ENCODE assay signal across 8 mouse cellular contexts in the genomic region with DNA sequence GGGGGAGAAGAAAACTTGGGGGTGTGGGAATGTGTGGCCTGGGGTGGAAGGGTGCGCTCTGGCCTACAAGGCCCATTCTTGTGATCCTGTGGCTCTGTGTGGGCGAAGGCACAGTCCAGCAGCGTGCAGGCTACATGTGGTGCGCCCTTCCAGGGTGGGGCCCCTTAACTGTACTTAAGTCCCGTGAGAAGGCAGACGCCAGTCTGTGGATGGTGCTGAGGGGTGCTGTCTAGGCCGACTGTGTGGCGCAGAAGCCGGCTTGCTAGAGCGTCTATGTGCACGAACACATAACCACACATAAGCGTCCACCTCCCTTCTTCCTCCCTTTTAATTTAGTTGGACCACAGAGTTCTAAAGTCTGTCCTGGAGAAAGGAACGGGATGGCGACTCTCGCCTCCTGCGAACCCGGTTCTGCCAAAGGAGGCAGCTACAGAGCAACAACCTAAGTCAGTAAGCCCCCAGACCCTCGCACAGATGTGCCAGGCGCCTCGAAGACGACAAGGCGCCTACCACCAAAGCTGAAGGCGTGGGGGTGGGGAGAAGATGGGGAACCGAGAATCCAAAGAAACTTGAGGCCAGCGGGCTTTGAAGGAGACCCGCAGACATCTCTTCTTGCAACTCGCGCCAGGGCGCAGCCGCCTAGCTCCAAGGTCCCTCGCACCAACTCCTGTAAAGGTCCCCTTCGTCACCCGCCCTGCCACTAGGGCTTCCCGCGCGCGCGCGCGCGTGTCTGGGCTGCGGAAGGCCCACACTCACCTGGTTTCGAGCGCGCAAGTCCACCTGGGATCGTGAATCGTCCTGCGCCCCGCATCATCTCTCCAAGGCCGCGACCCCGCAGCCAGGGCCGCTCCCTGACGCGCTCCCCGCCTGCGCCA. TPM values are rescaled to one million over a fixed set of nuclear protein-coding genes. Genes with fewer than 3 reads are reported as not detected.
A peak's percentile ranks its signal among the peaks of the same experiment; 100 is the strongest.
DNase-seq lines count a peak whose midpoint lies in the region; ATAC-seq and TF ChIP-seq lines count a peak whose summit lies in the region.

No protein-coding gene starts in this region.

- TF ChIP-seq CTCF in left cerebral cortex, adult 2 months (IDR thresholded peaks at IDR 0.05) = no peak
- no peak for TF ChIP-seq CTCF in small intestine, adult 2 months (IDR thresholded peaks at IDR 0.05; ENCODE audit: extremely low read depth, insufficient read length, insufficient replicate concordance, low read depth, low read length)

- H3K9me3 ChIP-seq in forebrain, embryonic 12.5 days = no peaks in the 10 kb centered on the region
- H3K9me3 ChIP-seq in limb, embryonic 15.5 days = no peaks in the 10 kb centered on the region

- peak overlapping the region; percentile 86 for H3K4me2 ChIP-seq in forebrain, embryonic 12.5 days
- peak overlapping the region; percentile 99 for H3K4me2 ChIP-seq in limb, embryonic 15.5 days

- no peak for DNase-seq in left cerebral cortex, adult 2 months (ENCODE audit: extremely low spot score in 1 of 2, low spot score in 2 of 2)
- DNase-seq in left cerebral cortex, postnatal 14 days (ENCODE audit: low spot score in 2 of 2) = no peak
- DNase-seq in yolk sac, embryonic 10.5 days (ENCODE audit: low spot score) = no peak
- DNase-seq in spleen, postnatal 10 days (ENCODE audit: low spot score in 2 of 2) = no peak
- DNase-seq in layer of hippocampus, postnatal 25 days (ENCODE audit: extremely low spot score in 1 of 2, low spot score in 1 of 2) = no peak

- no peaks in the 10 kb centered on the region for H3K36me3 ChIP-seq in forebrain, embryonic 12.5 days (replicated peaks)
- no peaks in the 10 kb centered on the region for H3K36me3 ChIP-seq in limb, embryonic 15.5 days
- no peaks in the 10 kb centered on the region; the same call in 1 of the 2 replicates for H3K36me3 ChIP-seq in small intestine, adult 2 months (ENCODE audit: control insufficient read depth, insufficient read depth, low read length)

- intact Hi-C loops in left cerebral cortex, adult 2 months (cut with DNase I) = no loop called here
- intact Hi-C loops in left cerebral cortex, postnatal 14 days (cut with DNase I) = loop anchor here (5.0 kb wide), 2 partner anchors 35 to 110 kb away; a partner anchor contains a TSS

- peaks cover 25% of the 10 kb centered on the region for H3K4me1 ChIP-seq in forebrain, embryonic 12.5 days
- H3K4me1 ChIP-seq in limb, embryonic 15.5 days = peaks cover 36% of the 10 kb centered on the region
- H3K4me1 ChIP-seq in small intestine, adult 2 months (ENCODE audit: control insufficient read depth, insufficient read depth, insufficient read length, low read length) = peaks cover 3% of the 10 kb centered on the region; the same call in 1 of the 2 replicates

- no peak for ATAC-seq in forebrain, embryonic 12.5 days (ENCODE audit: low FRiP score)
- ATAC-seq in limb, embryonic 15.5 days (ENCODE audit: insufficient number of reproducible peaks, low FRiP score, low TSS enrichment, low read depth) = no peak

- WGBS in forebrain, embryonic 12.5 days = under 1% methylated on average over 56 of the region's 57 CpGs
- whole genome bisulfite sequencing in limb, embryonic 15.5 days = 3% methylated on average over 57 of the region's 57 CpGs
- 3% methylated on average over 57 of the region's 57 CpGs for WGBS in small intestine, adult 2 months

- peak overlapping the region; percentile 48; the same call in 1 of the 2 replicates for H3K4me3 ChIP-seq in left cerebral cortex, adult 2 months
- peak overlapping the region; percentile 47 for H3K4me3 ChIP-seq in forebrain, embryonic 12.5 days (replicated peaks)
- peak overlapping the region; percentile 57 for H3K4me3 ChIP-seq in limb, embryonic 15.5 days
- peak overlapping the region; percentile 71 for H3K4me3 ChIP-seq in small intestine, adult 2 months (ENCODE audit: low read depth, low read length)

- H3K9ac ChIP-seq in forebrain, embryonic 12.5 days = no peak overlapping the region
- no peak overlapping the region for H3K9ac ChIP-seq in limb, embryonic 15.5 days

- peaks cover 100% of the 10 kb centered on the region for H3K27me3 ChIP-seq in forebrain, embryonic 12.5 days
- peaks cover 99% of the 10 kb centered on the region for H3K27me3 ChIP-seq in limb, embryonic 15.5 days
- H3K27me3 ChIP-seq in small intestine, adult 2 months (ENCODE audit: control insufficient read depth, insufficient read depth, low read length) = peaks cover 56% of the 10 kb centered on the region

- no peak overlapping the region for H3K27ac ChIP-seq in left cerebral cortex, adult 2 months
- no peak overlapping the region for H3K27ac ChIP-seq in forebrain, embryonic 12.5 days
- no peak overlapping the region for H3K27ac ChIP-seq in limb, embryonic 15.5 days
- peak overlapping the region; percentile 93 for H3K27ac ChIP-seq in small intestine, adult 2 months (ENCODE audit: insufficient read depth, low read depth, low read length)

- TF ChIP-seq POLR2A in small intestine, adult 2 months (IDR thresholded peaks at IDR 0.05; ENCODE audit: low read depth, low read length) = no peak

RNA-seq across cellular contexts. Expression of a gene that starts 1.7 kb away (rescaled TPM):
- under 1 TPM; 0.79 to 0.91 TPM for total RNA-seq in left cerebral cortex, adult 2 months (2021)
- total RNA-seq in left cerebral cortex, postnatal 14 days (2021) = 1 to 10 TPM; 1.0 to 1.4 TPM
- 0.08 and 1.0 TPM in 2 replicates for polyA plus RNA-seq in forebrain, embryonic 12.5 days (2016; fragmentation: Nextera tagmentation; extraction: Ambion mirVana)
- polyA plus RNA-seq in limb, embryonic 15.5 days (2015; fragmentation: Nextera tagmentation; extraction: Ambion mirVana) = 0.22 and 0.37 TPM in 2 replicates
- 28.2 and 49.6 TPM in 2 replicates for polyA plus RNA-seq in small intestine, adult 2 months (2012; rRNA removed)
- total RNA-seq in layer of hippocampus, postnatal 25 days (2021) = 1 to 10 TPM in 1 of 2 experiments, under 1 TPM in 1; 0.87 to 1.0 TPM

RNA-seq across cellular contexts. Expression of a gene that starts 25.7 kb away (rescaled TPM):
- total RNA-seq in left cerebral cortex, adult 2 months (2021) = 10 to 100 TPM; 40.0 to 46.5 TPM
- total RNA-seq in left cerebral cortex, postnatal 14 days (2021) = 10 to 100 TPM; 27.0 to 33.4 TPM
- 55.0 and 60.2 TPM in 2 replicates for polyA plus RNA-seq in forebrain, embryonic 12.5 days (2016; fragmentation: Nextera tagmentation; extraction: Ambion mirVana)
- 61.1 and 62.0 TPM in 2 replicates for polyA plus RNA-seq in limb, embryonic 15.5 days (2015; fragmentation: Nextera tagmentation; extraction: Ambion mirVana)
- polyA plus RNA-seq in small intestine, adult 2 months (2012; rRNA removed) = 22.6 and 23.4 TPM in 2 replicates
- 10 to 100 TPM; 35.4 to 40.4 TPM for total RNA-seq in layer of hippocampus, postnatal 25 days (2021)

RNA-seq across cellular contexts. Expression of a gene that starts 33.5 kb away (rescaled TPM):
- 1 to 10 TPM; 1.5 to 2.3 TPM for total RNA-seq in left cerebral cortex, adult 2 months (2021)
- total RNA-seq in left cerebral cortex, postnatal 14 days (2021) = 1 to 10 TPM; 2.7 to 3.5 TPM
- polyA plus RNA-seq in forebrain, embryonic 12.5 days (2016; fragmentation: Nextera tagmentation; extraction: Ambion mirVana) = 3.3 and 4.6 TPM in 2 replicates
- 6.4 and 6.8 TPM in 2 replicates for polyA plus RNA-seq in limb, embryonic 15.5 days (2015; fragmentation: Nextera tagmentation; extraction: Ambion mirVana)
- polyA plus RNA-seq in small intestine, adult 2 months (2012; rRNA removed) = 0.53 and 0.63 TPM in 2 replicates
- total RNA-seq in layer of hippocampus, postnatal 25 days (2021) = under 1 TPM; 0.66 to 0.82 TPM

RNA-seq across cellular contexts. Expression of a gene that starts 45.3 kb away (rescaled TPM):
- total RNA-seq in left cerebral cortex, adult 2 months (2021) = under 1 TPM in 1 of 2 experiments, not detected in 1; 0.21 TPM
- under 1 TPM; 0.13 to 0.15 TPM for total RNA-seq in left cerebral cortex, postnatal 14 days (2021)
- polyA plus RNA-seq in forebrain, embryonic 12.5 days (2016; fragmentation: Nextera tagmentation; extraction: Ambion mirVana) = 0.18 and 0.36 TPM in 2 replicates
- 0.20 and 0.29 TPM in 2 replicates for polyA plus RNA-seq in limb, embryonic 15.5 days (2015; fragmentation: Nextera tagmentation; extraction: Ambion mirVana)
- polyA plus RNA-seq in small intestine, adult 2 months (2012; rRNA removed) = 3.0 and 7.9 TPM in 2 replicates
- not detected for total RNA-seq in layer of hippocampus, postnatal 25 days (2021)
